ENCODE assay signal across 11 mouse cellular contexts in genomic region chr8:79104634-79105033, GRCm38 (mm10).
A peak's percentile ranks its signal among the peaks of the same experiment; 100 is the strongest.
DNase-seq lines count a peak whose midpoint lies in the region; ATAC-seq lines count a peak whose summit lies in the region.
"Had no signal": no experiment of that assay in that cellular context is flagged by ENCODE, and none has a peak within 500 bp of the region (broad histone marks: within the 10 kb centered on the region; RNA-seq: fewer than 3 reads in every experiment).

No protein-coding gene starts in this region.

- H3K4me1 ChIP-seq in heart, embryonic 15.5 days (replicated peaks), result peaks cover 20% of the 10 kb centered on the region
- H3K4me1 ChIP-seq in neural tube, embryonic 15.5 days, result peaks cover 22% of the 10 kb centered on the region

- H3K27me3 ChIP-seq in heart, embryonic 15.5 days, result no peaks in the 10 kb centered on the region
- H3K27me3 ChIP-seq in neural tube, embryonic 15.5 days (replicated peaks), result no peaks in the 10 kb centered on the region
- H3K27me3 ChIP-seq: midbrain, embryonic 12.5 days; neural tube, embryonic 12.5 days had no signal

- DNase-seq in adrenal gland, postnatal 10 days, result peak; percentile 16
- DNase-seq in adrenal gland, postnatal 4 days (ENCODE audit: low spot score in 2 of 2), result no peak
- DNase-seq in heart, adult 8-10 months (ENCODE audit: low spot score), result no peak
- DNase-seq in neural tube, embryonic 10.5 days (ENCODE audit: extremely low spot score, low spot score), result no peak
- DNase-seq in frontal cortex, postnatal 14 days (ENCODE audit: low spot score in 2 of 2), result no peak
- DNase-seq in ovary, postnatal 10 days (ENCODE audit: low spot score), result no peak

- H3K4me2 ChIP-seq in heart, embryonic 15.5 days, result no peak overlapping the region
- no peak overlapping the region for H3K4me2 ChIP-seq in neural tube, embryonic 15.5 days
- H3K4me2 ChIP-seq: midbrain, embryonic 12.5 days; neural tube, embryonic 12.5 days had no signal

- H3K4me3 ChIP-seq in heart, embryonic 15.5 days, result no peak overlapping the region
- no peak overlapping the region for H3K4me3 ChIP-seq in neural tube, embryonic 15.5 days (replicated peaks)
- H3K4me3 ChIP-seq: midbrain, embryonic 12.5 days; neural tube, embryonic 12.5 days had no signal

- ATAC-seq in heart, embryonic 15.5 days (replicated peaks; ENCODE audit: insufficient number of reproducible peaks, insufficient read depth, low FRiP score, low read depth), result no peak
- ATAC-seq in neural tube, embryonic 15.5 days (ENCODE audit: low FRiP score), result no peak
- ATAC-seq: lung, postnatal 0 days had no signal

- no peaks in the 10 kb centered on the region; the same call in 1 of the 2 replicates for H3K36me3 ChIP-seq in heart, embryonic 15.5 days
- H3K36me3 ChIP-seq in neural tube, embryonic 15.5 days, result no peaks in the 10 kb centered on the region

- H3K9ac ChIP-seq in heart, embryonic 15.5 days, result no peak overlapping the region
- no peak overlapping the region for H3K9ac ChIP-seq in neural tube, embryonic 15.5 days (replicated peaks)
- H3K9ac ChIP-seq: midbrain, embryonic 12.5 days; neural tube, embryonic 12.5 days had no signal

- 65% methylated on average over 9 of the region's 9 CpGs for WGBS in heart, embryonic 15.5 days
- 85% methylated on average over 9 of the region's 9 CpGs for WGBS in neural tube, embryonic 15.5 days

- H3K9me3 ChIP-seq in heart, embryonic 15.5 days (replicated peaks), result no peaks in the 10 kb centered on the region
- H3K9me3 ChIP-seq in neural tube, embryonic 15.5 days (replicated peaks), result no peaks in the 10 kb centered on the region
- H3K9me3 ChIP-seq: midbrain, embryonic 12.5 days; neural tube, embryonic 12.5 days had no signal

- H3K27ac ChIP-seq in heart, embryonic 15.5 days, result peak overlapping the region; percentile 42
- H3K27ac ChIP-seq in neural tube, embryonic 15.5 days (replicated peaks), result 0 out of 2 replicates have a peak overlapping the region, but pooled peaks have one; percentile 5
- H3K27ac ChIP-seq: neural tube, embryonic 12.5 days had no signal
